Mouse (Mus musculus) liver (tissue): ENCODE measurements around the gene Fam126a.
A peak's percentile ranks its signal among the peaks of the same experiment; 100 is the strongest.

ENCODE experiments used
- DNase-seq: peaks from one replicate; pipeline ENCODE4 v3.0.0-alpha.2; 2020; ENCODE audit warnings: mixed read lengths

Gene Fam126a

GRCm38 (mm10) chr5:23990001-23990400 is 40.5 kb downstream of the Fam126a start:
- no peak for DNase-seq

- DNase-seq = no peak
These were observed 42.7 kb downstream of the Fam126a start for GRCm38 (mm10) chr5:23987792-23988191.

GRCm38 (mm10) chr5:23982081-23982480 is 48.4 kb downstream of the Fam126a start:
- DNase-seq = no peak

GRCm38 (mm10) chr5:23978516-23978915 is 52.0 kb downstream of the Fam126a start:
- no peak for DNase-seq

- DNase-seq = no peak
These were observed 55.4 kb downstream of the Fam126a start for GRCm38 (mm10) chr5:23974994-23975575.

GRCm38 (mm10) chr5:23967705-23968104 is 62.8 kb downstream of the Fam126a start:
- no peak for DNase-seq

GRCm38 (mm10) chr5:23964599-23965165 is 65.8 kb downstream of the Fam126a start:
- DNase-seq = no peak

- DNase-seq = no peak
These were observed 77.4 kb downstream of the Fam126a start for GRCm38 (mm10) chr5:23953047-23953446.

GRCm38 (mm10) chr5:23948071-23948470 is 82.4 kb downstream of the Fam126a start:
- DNase-seq = no peak

- DNase-seq = no peak
These were observed 85.4 kb downstream of the Fam126a start for GRCm38 (mm10) chr5:23945056-23945455.

GRCm38 (mm10) chr5:23943534-23943933 is 87.0 kb downstream of the Fam126a start:
- DNase-seq = no peak

- DNase-seq = peak; percentile 89
These were observed 106.9 kb downstream of the Fam126a start for GRCm38 (mm10) chr5:23923481-23924165.

- peak; percentile 87 for DNase-seq
These were observed 107.8 kb downstream of the Fam126a start for GRCm38 (mm10) chr5:23922516-23923291.

- DNase-seq = peak; percentile 61
These were observed 109.2 kb downstream of the Fam126a start for GRCm38 (mm10) chr5:23921316-23921715.

GRCm38 (mm10) chr5:23919892-23920731 is 110.4 kb downstream of the Fam126a start:
- DNase-seq = no peak

GRCm38 (mm10) chr5:23917301-23917700 is 113.2 kb downstream of the Fam126a start:
- DNase-seq = peak; percentile 28

GRCm38 (mm10) chr5:23911556-23911955 is 118.9 kb downstream of the Fam126a start:
- no peak for DNase-seq

GRCm38 (mm10) chr5:23909256-23909655 is 121.2 kb downstream of the Fam126a start:
- no peak for DNase-seq

GRCm38 (mm10) chr5:23908486-23909090 is 121.9 kb downstream of the Fam126a start:
- no peak for DNase-seq

- no peak for DNase-seq
These were observed 128.3 kb downstream of the Fam126a start for GRCm38 (mm10) chr5:23902221-23902620.

GRCm38 (mm10) chr5:23900190-23900589 is 130.3 kb downstream of the Fam126a start:
- no peak for DNase-seq
